Mouse (Mus musculus) E14TG2a.4 (cell line): ENCODE data around the gene Sap18b.
A peak's percentile ranks its signal among the peaks of the same experiment; 100 is the strongest.
"Not testable (repeated sequence)": the region's sequence is repeated elsewhere in the genome, so short reads cannot be mapped to it uniquely, and the experiment has no call there.

ENCODE experiments used
- H3K27me3 ChIP-seq: 2 replicates; pipeline ENCODE4 v1.6.1; 2014; ENCODE audit warnings: low read length, control low read depth; ENCODE audit not compliant: insufficient read depth
- H3K36me3 ChIP-seq: 2 replicates; pipeline ENCODE4 v1.6.1; 2014; ENCODE audit warnings: low read length, control low read depth; ENCODE audit not compliant: insufficient read depth
- H3K4me1 ChIP-seq: replicated peaks from 2 replicates; pipeline ENCODE4 v1.6.1; 2014; ENCODE audit warnings: low read depth, low read length, control low read depth
- H3K4me3 ChIP-seq: replicated peaks from 2 replicates; pipeline ENCODE4 v1.5.1; 2014; ENCODE audit warnings: mild to moderate bottlenecking, low read length
- H3K9me3 ChIP-seq: 2 replicates; pipeline ENCODE4 v1.6.1; 2014; ENCODE audit warnings: low read length, control low read depth
- CTCF ChIP-seq: conservative IDR thresholded peaks from 2 replicates; pipeline ENCODE4 v1.5.1; 2014; ENCODE audit warnings: low read length
- NANOG ChIP-seq: IDR thresholded peaks from 2 replicates; pipeline ENCODE4 v1.6.1; 2014; ENCODE audit warnings: borderline replicate concordance, low read length, mixed read lengths
- POU5F1 ChIP-seq: IDR thresholded peaks from 2 replicates; pipeline ENCODE4 v1.6.1; 2014; ENCODE audit warnings: low read length, borderline replicate concordance

Sap18b gene

GRCm38 (mm10) chr8:95825162-95825561, at the start of gene Sap18b:
Sap18b (plus strand) TSS chr8:95825346.
- H3K9me3 ChIP-seq, H3K36me3 ChIP-seq, H3K27me3 ChIP-seq: not testable (repeated sequence)
- Histone ChIP-seq H3K4me1 (peaks cover 60% of the 10 kb centered on the region), H3K4me3 (peak within 1 kb of the TSS; percentile 43; the same call in 1 of the 2 replicates)

- H3K4me3 ChIP-seq = no peak overlapping the region
- no peaks in the 10 kb centered on the region for H3K9me3 ChIP-seq
- TF ChIP-seq CTCF = no peak
- TF ChIP-seq POU5F1 = no peak
- no peak for TF ChIP-seq NANOG
- H3K27me3 ChIP-seq = no peaks in the 10 kb centered on the region
- H3K36me3 ChIP-seq = peaks cover 89% of the 10 kb centered on the region
- peaks cover 32% of the 10 kb centered on the region for H3K4me1 ChIP-seq
These were observed 44.1 kb upstream of the Sap18b start for GRCm38 (mm10) chr8:95781085-95781484.

GRCm38 (mm10) chr8:95781775-95782174, 43.4 kb upstream of the Sap18b start:
- H3K4me3 ChIP-seq = no peak overlapping the region
- H3K4me1 ChIP-seq = peaks cover 35% of the 10 kb centered on the region
- no peaks in the 10 kb centered on the region for H3K27me3 ChIP-seq
- H3K36me3 ChIP-seq = peaks cover 89% of the 10 kb centered on the region
- TF ChIP-seq CTCF (no peak), POU5F1 (no peak), NANOG (no peak)
- H3K9me3 ChIP-seq = no peaks in the 10 kb centered on the region

- H3K27me3 ChIP-seq = no peaks in the 10 kb centered on the region
- H3K4me1 ChIP-seq = peaks cover 40% of the 10 kb centered on the region
- no peak overlapping the region for H3K4me3 ChIP-seq
- H3K36me3 ChIP-seq = peaks cover 89% of the 10 kb centered on the region
- no peak for TF ChIP-seq NANOG
- TF ChIP-seq POU5F1 = no peak
- TF ChIP-seq CTCF = no peak
- no peaks in the 10 kb centered on the region for H3K9me3 ChIP-seq
These were observed 42.5 kb upstream of the Sap18b start for GRCm38 (mm10) chr8:95782628-95783027.

GRCm38 (mm10) chr8:95785591-95785990, 39.6 kb upstream of the Sap18b start:
- no peak for TF ChIP-seq NANOG
- TF ChIP-seq CTCF = no peak
- no peak for TF ChIP-seq POU5F1
- H3K4me1 ChIP-seq = peaks cover 52% of the 10 kb centered on the region
- H3K4me3 ChIP-seq = no peak overlapping the region
- no peaks in the 10 kb centered on the region for H3K27me3 ChIP-seq
- peaks cover 87% of the 10 kb centered on the region for H3K36me3 ChIP-seq
- H3K9me3 ChIP-seq = no peaks in the 10 kb centered on the region

- peaks cover 82% of the 10 kb centered on the region for H3K36me3 ChIP-seq
- TF ChIP-seq CTCF = 0 out of 2 replicates have a peak, but pooled peaks have one; percentile 7
- not testable (repeated sequence) for H3K9me3 ChIP-seq, H3K27me3 ChIP-seq, H3K4me3 ChIP-seq
- peaks cover 64% of the 10 kb centered on the region for H3K4me1 ChIP-seq
These were observed 29.6 kb upstream of the Sap18b start for GRCm38 (mm10) chr8:95795333-95796061.

GRCm38 (mm10) chr8:95799117-95799516, 26.0 kb upstream of the Sap18b start:
- Histone ChIP-seq H3K27me3 (no peaks in the 10 kb centered on the region), H3K4me3 (0 out of 2 replicates have a peak overlapping the region, but pooled peaks have one; percentile 32), H3K9me3 (no peaks in the 10 kb centered on the region), H3K4me1 (peaks cover 81% of the 10 kb centered on the region), H3K36me3 (peaks cover 84% of the 10 kb centered on the region)
- TF ChIP-seq CTCF (no peak), POU5F1 (no peak), NANOG (no peak)

- Histone ChIP-seq H3K36me3 (peaks cover 88% of the 10 kb centered on the region), H3K4me1 (peaks cover 86% of the 10 kb centered on the region), H3K9me3 (no peaks in the 10 kb centered on the region), H3K4me3 (peak overlapping the region; percentile 32; the same call in 1 of the 2 replicates), H3K27me3 (no peaks in the 10 kb centered on the region)
- no peak for TF ChIP-seq CTCF
- TF ChIP-seq NANOG = no peak
- no peak for TF ChIP-seq POU5F1
These were observed 25.3 kb upstream of the Sap18b start for GRCm38 (mm10) chr8:95799891-95800290.

GRCm38 (mm10) chr8:95800353-95800752, 24.8 kb upstream of the Sap18b start:
- TF ChIP-seq NANOG = no peak
- TF ChIP-seq CTCF = no peak
- H3K36me3 ChIP-seq = peaks cover 91% of the 10 kb centered on the region
- no peaks in the 10 kb centered on the region for H3K9me3 ChIP-seq
- H3K4me3 ChIP-seq = peak overlapping the region; percentile 32; the same call in 1 of the 2 replicates
- no peaks in the 10 kb centered on the region for H3K27me3 ChIP-seq
- peaks cover 90% of the 10 kb centered on the region for H3K4me1 ChIP-seq
